Mouse (Mus musculus) layer of hippocampus, adult 2 months (tissue): ENCODE data around the gene Ralgapa2. TPM values are rescaled to one million over a fixed set of nuclear protein-coding genes. Genes with fewer than 3 reads are reported as not detected.
A peak's percentile ranks its signal among the peaks of the same experiment; 100 is the strongest.

Source experiments
- DNase-seq, 2 experiments: peaks; one replicate each; pipeline ENCODE4 v3.0.0; 2022; ENCODE audit warnings: low spot score in 2 of 2
- H3K27ac ChIP-seq: fragments of 200-600 bp; 2 replicates; pipeline ENCODE4 v1.8.1; 2022
- H3K4me3 ChIP-seq: fragments of 200-600 bp; 2 replicates; pipeline ENCODE4 v1.8.1; 2022; ENCODE audit warnings: mild to moderate bottlenecking
- CTCF ChIP-seq: fragments of 200-600 bp; conservative IDR thresholded peaks from 2 replicates; pipeline ENCODE4 v1.8.1; 2022; ENCODE audit warnings: antibody characterized with exemption, mild to moderate bottlenecking, moderate library complexity
- total RNA-seq, 2 experiments: library from RNA; stranded (reverse); gene quantifications; 2 replicates each; pipeline ENCODE4 v1.2.3; 2021

Gene Ralgapa2
- total RNA-seq, 2 experiments from 2014 or later: 25.7 to 29.8 TPM

DNA sequence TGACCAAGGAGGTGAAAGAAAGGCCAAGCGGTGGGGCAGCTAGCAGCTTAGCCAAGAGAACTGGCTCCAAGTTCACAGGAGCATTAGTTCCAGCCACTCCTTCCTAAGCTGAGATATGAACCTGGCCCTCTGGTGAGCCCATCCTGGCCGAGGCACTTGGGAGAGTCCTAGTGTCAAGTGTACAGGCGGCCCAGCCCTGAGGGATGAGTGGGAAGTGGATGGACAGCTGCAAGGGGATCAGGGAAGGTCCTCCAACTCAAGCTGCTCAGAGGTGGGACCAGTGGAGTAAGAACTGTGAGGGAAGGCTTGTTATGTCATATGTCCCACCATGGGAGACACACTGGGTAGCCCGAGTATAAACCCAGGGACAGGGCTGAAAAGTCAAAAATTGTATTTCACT lies 56.1 kb downstream of the Ralgapa2 start:
- TF ChIP-seq CTCF: no peak
- Histone ChIP-seq H3K4me3 (no peak overlapping the region), H3K27ac (no peak overlapping the region)
- no peak for DNase-seq

GRCm38 (mm10) chr2:146444009-146444408 lies 68.1 kb downstream of the Ralgapa2 start:
- DNase-seq: no peak
- Histone ChIP-seq H3K27ac (no peak overlapping the region), H3K4me3 (no peak overlapping the region)
- TF ChIP-seq CTCF: no peak

GRCm38 (mm10) chr2:146443291-146443875 lies 68.8 kb downstream of the Ralgapa2 start:
- no peak for DNase-seq
- H3K27ac ChIP-seq: no peak overlapping the region
- no peak overlapping the region for H3K4me3 ChIP-seq
- no peak for TF ChIP-seq CTCF

GRCm38 (mm10) chr2:146441711-146442110 lies 70.4 kb downstream of the Ralgapa2 start:
- Histone ChIP-seq H3K4me3 (no peak overlapping the region), H3K27ac (no peak overlapping the region)
- no peak for TF ChIP-seq CTCF
- no peak for DNase-seq

DNA sequence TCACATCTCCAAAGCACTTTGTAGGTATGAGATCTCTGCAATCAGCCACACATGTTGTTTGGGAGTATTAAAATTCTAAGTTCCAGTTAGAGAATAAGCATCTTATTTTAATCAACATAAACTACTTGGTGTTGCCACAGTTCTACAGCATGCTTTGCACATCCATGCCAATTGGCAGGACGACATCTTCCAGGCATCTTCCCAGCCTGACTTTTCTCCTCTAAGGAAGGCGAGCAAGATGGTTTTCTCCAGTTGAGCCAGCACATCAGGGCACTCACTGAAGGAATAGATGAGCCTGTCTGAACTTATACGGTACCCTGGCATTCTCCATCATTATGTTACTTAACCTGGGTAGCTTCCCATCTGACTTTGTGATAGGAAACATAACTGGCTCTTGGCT lies 83.4 kb downstream of the Ralgapa2 start:
- DNase-seq: no peak
- Histone ChIP-seq H3K27ac (no peak overlapping the region), H3K4me3 (no peak overlapping the region)
- TF ChIP-seq CTCF: no peak

GRCm38 (mm10) chr2:146427380-146427779 lies 84.8 kb downstream of the Ralgapa2 start:
- Histone ChIP-seq H3K4me3 (no peak overlapping the region), H3K27ac (no peak overlapping the region)
- TF ChIP-seq CTCF: no peak
- DNase-seq: no peak

DNA sequence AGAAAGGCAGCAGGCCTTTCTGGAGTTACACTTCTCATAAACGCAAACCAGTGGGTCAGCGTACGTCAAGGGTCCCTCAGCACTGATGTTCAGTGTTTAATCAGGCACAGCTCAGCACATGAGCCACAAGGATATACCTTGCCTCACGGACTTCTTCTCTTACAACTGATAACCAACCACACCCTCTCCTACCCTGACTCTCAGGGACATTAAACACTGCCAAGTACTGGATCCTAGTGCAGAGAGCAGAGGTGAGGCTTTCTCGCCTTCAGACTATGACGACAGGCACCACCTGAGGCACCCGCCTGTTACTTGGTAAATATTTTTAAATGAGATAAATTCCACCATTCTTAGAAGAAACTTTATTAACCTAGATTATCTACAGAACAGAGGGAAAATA lies 85.8 kb downstream of the Ralgapa2 start:
- H3K4me3 ChIP-seq: no peak overlapping the region
- no peak for DNase-seq
- no peak overlapping the region for H3K27ac ChIP-seq
- TF ChIP-seq CTCF: no peak

GRCm38 (mm10) chr2:146425235-146425634 lies 86.9 kb downstream of the Ralgapa2 start:
- no peak for TF ChIP-seq CTCF
- no peak overlapping the region for H3K27ac ChIP-seq
- no peak overlapping the region for H3K4me3 ChIP-seq
- DNase-seq: peak; percentile 28 to 72

GRCm38 (mm10) chr2:146423710-146424301 lies 88.3 kb downstream of the Ralgapa2 start:
- no peak for TF ChIP-seq CTCF
- H3K27ac ChIP-seq: no peak overlapping the region
- no peak for DNase-seq
- no peak overlapping the region for H3K4me3 ChIP-seq

DNA sequence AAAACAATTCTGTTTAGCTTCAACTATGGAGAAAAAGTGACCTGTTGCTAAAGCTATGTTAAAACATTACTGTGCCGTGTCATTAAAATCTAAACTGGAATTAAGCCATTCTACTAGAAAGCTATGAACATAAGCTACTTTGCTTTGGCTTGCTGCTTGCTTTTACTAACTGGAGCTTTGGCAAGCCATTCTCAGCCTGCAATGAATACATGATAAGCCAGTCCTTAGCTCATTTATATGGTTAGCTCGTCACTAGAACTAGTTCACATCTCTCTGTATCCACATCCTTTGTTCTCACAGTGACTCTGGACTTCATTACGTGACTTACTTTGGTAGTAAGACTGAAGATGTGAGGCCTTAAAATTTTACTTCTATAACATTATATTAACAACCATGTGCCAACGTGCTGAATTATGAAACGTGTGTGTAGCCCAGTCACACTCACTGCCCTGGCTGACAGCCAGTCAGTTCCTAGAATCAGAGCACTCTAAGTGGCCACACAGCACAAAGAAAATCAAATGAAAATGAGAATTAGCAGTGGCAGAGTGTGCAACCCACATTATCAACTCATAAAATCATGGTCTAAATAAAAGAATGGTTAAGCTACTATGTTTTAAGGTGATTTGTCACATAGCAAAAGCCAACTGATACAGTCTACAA lies 89.0 kb downstream of the Ralgapa2 start:
- DNase-seq: no peak
- H3K4me3 ChIP-seq: no peak overlapping the region
- H3K27ac ChIP-seq: no peak overlapping the region
- no peak for TF ChIP-seq CTCF

DNA sequence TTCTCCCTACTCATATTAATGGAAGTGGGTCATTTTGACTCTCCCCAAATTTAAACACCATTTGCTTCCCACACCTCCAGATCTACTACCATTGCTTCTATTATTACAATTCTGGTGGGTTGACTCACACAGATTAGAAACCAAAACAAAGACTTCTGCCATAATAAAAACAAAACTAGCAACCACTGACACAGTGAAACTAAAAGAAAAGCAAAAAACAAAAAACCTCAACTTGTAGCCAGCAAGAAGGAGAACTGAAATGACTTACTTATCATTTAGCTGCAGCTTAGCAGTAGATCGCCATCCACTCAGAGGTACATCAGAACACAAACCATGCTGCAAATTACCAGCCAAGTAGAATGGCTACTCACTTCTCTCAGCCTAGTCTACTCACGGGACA lies 95.9 kb downstream of the Ralgapa2 start:
- Histone ChIP-seq H3K27ac (no peak overlapping the region), H3K4me3 (no peak overlapping the region)
- no peak for DNase-seq
- TF ChIP-seq CTCF: no peak

GRCm38 (mm10) chr2:146414484-146415291 lies 97.5 kb downstream of the Ralgapa2 start:
- peak; percentile 77 for TF ChIP-seq CTCF
- DNase-seq: peak; percentile 71 to 80
- peak overlapping the region; percentile 52; the same call in 1 of the 2 replicates for H3K27ac ChIP-seq
- no peak overlapping the region for H3K4me3 ChIP-seq

- no peak for DNase-seq
- H3K4me3 ChIP-seq: no peak overlapping the region
- TF ChIP-seq CTCF: no peak
- no peak overlapping the region for H3K27ac ChIP-seq
Measured at GRCm38 (mm10) chr2:146412733-146413132, 99.4 kb downstream of the Ralgapa2 start.
